Mouse (Mus musculus) lung, postnatal 0 days (tissue): ENCODE measurements around the gene Osbpl6. TPM values are rescaled to one million over a fixed set of nuclear protein-coding genes. Genes with fewer than 3 reads are reported as not detected.

Source experiments
- ATAC-seq: fragments of 200-750 bp; cut with Nextera tagmentation; 2 replicates; pipeline ENCODE4 v1.8.0; 2017; ENCODE audit warnings: moderate library complexity
- DNase-seq: peaks from one replicate; pipeline ENCODE4 v3.0.0-alpha.2; 2016; ENCODE audit warnings: low spot score
- H3K27ac ChIP-seq: fragments of 300-500 bp; sonication (generic); 2 replicates; pipeline ENCODE4 v1.5.1; 2014; ENCODE audit warnings: antibody characterized with exemption, mild to moderate bottlenecking, low read length, mixed read lengths
- H3K27me3 ChIP-seq: fragments of 300-500 bp; sonication (generic); replicated peaks from 2 replicates; pipeline ENCODE4 v1.6.1; 2014; ENCODE audit warnings: low read length, mixed read lengths; ENCODE audit not compliant: insufficient read depth
- H3K36me3 ChIP-seq: fragments of 300-500 bp; sonication (generic); 2 replicates; pipeline ENCODE4 v1.6.1; 2014; ENCODE audit warnings: low read length, mixed read lengths; ENCODE audit not compliant: insufficient read depth
- H3K4me1 ChIP-seq: fragments of 300-500 bp; sonication (generic); 2 replicates; pipeline ENCODE4 v1.6.1; 2014; ENCODE audit warnings: antibody characterized with exemption, low read depth, low read length, mixed read lengths; ENCODE audit not compliant: insufficient read depth
- H3K4me2 ChIP-seq: fragments of 300-500 bp; sonication (generic); replicated peaks from 2 replicates; pipeline ENCODE4 v1.6.1; 2014; ENCODE audit warnings: low read depth, mild to moderate bottlenecking, low read length, moderate library complexity, mixed read lengths
- H3K4me3 ChIP-seq: fragments of 300-500 bp; sonication (generic); 2 replicates; pipeline ENCODE4 v1.5.1; 2014; ENCODE audit warnings: low read depth, low read length
- H3K9ac ChIP-seq: fragments of 300-500 bp; sonication (generic); replicated peaks from 2 replicates; pipeline ENCODE4 v1.6.1; 2014; ENCODE audit warnings: low read depth, mild to moderate bottlenecking
- H3K9me3 ChIP-seq: fragments of 300-500 bp; sonication (generic); 2 replicates; pipeline ENCODE4 v1.6.1; 2016; ENCODE audit warnings: low read length, mixed read lengths
- CTCF ChIP-seq: IDR thresholded peaks from 2 replicates; pipeline ENCODE4 v1.5.1; 2016; ENCODE audit warnings: antibody characterized with exemption, mild to moderate bottlenecking
- EP300 ChIP-seq: IDR thresholded peaks from 2 replicates; pipeline ENCODE4 v1.6.1; 2016; ENCODE audit warnings: antibody characterized with exemption, mild to moderate bottlenecking, control low read depth
- WGBS: fragments of 180-500 bp; shearing (Covaris S2); extraction: QIAGEN DNeasy Blood & Tissue Kit; methylation state at CpG from one replicate; pipeline ENCODE4 v1.1.7; 2014; 5-methylcytosine and 5-hydroxymethylcytosine counted together
- polyA plus RNA-seq: library from polyadenylated mRNA; unstranded; fragments of >200 nt; fragmentation: Nextera tagmentation; extraction: Ambion mirVana; gene quantifications from 2 replicates; pipeline ENCODE4 v1.2.1, GENCODE M21; 2015

The Osbpl6 gene
- polyA plus RNA-seq, 1 experiment from 2014 or later = 60.1 TPM

DNA sequence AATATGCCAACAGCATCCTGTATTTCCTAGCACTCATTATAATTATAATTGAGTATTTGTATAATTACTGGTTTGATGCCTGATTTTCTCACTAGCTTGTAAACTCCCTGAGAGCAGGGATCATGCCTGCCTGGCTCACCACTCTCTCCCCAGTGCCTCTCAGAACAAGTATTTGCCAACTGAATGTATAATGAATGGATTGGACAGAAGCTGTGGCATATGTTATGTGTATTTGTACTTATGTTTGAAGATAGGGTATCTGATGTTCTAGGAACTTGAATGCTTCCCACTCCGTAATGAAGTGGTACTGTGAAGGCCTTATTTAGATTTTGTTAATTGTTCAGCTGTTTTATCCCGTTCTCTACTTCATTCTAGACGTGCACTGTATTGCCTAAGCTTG, 24.2 kb downstream of the Osbpl6 start:
- no peak for TF ChIP-seq EP300
- TF ChIP-seq CTCF = no peak
- DNase-seq (no peak), ATAC-seq (no peak)
- 80% methylated on average over 3 of the region's 3 CpGs for WGBS
- Histone ChIP-seq H3K27me3 (no peaks in the 10 kb centered on the region), H3K4me3 (no peak overlapping the region), H3K27ac (no peak overlapping the region), H3K36me3 (no peaks in the 10 kb centered on the region), H3K4me2 (no peak overlapping the region), H3K9me3 (no peaks in the 10 kb centered on the region), H3K4me1 (no peaks in the 10 kb centered on the region), H3K9ac (no peak overlapping the region)

DNA sequence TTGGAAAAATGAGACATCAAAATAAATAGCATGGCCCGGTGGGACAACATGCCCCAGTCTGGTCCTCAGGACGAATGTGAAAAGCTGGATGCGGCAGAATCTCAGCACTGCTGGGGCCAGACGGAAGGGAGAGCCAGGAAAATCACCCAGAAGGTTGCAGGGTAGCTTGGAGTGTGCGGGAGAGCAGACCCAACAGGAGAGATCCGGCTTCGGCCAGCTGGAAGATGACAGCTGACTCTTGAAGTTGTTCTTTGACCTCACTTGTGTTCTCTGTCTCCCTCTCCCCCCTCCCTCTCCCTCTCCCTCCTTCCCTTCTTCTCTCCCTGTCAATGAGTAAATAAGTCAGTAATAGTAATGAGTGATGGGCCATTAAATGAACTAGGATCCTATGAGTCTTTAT, 27.9 kb downstream of the Osbpl6 start:
- H3K27me3 ChIP-seq = no peaks in the 10 kb centered on the region
- H3K4me2 ChIP-seq = no peak overlapping the region
- no peak overlapping the region for H3K9ac ChIP-seq
- 49% methylated on average over 7 of the region's 7 CpGs for WGBS
- H3K27ac ChIP-seq = no peak overlapping the region
- no peaks in the 10 kb centered on the region for H3K9me3 ChIP-seq
- no peak for TF ChIP-seq EP300
- ATAC-seq = peak; percentile 51; the same call in 1 of the 2 replicates
- DNase-seq = peak; percentile 47
- no peaks in the 10 kb centered on the region for H3K4me1 ChIP-seq
- H3K36me3 ChIP-seq = no peaks in the 10 kb centered on the region
- no peak overlapping the region for H3K4me3 ChIP-seq

DNA sequence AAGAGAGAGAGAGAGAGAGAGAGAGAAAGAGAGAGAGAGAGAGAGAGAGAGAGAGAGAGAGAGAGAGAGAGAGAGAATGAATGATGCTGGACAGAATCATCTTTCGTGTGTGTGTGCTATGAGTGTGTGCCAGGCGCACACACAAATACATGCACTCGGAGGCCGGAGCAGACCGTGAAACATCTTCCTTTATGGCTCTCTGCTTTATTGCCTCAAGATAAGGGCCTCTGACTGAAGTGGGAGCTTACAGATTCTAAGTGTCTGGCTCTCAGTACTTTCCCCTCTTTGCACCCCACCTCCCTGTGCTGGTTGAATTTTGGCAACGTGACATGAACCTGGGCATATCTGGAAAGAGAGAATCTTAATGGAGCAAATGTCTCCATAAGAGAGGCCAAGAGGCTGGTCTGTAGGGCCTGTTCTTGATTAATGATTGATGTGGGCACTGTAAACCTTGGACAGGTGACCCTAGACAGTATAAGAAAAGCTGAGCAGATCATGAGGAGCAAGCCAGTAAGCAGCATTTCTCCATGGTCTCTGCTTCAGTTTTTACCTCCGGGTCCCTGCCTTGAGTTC, 29.4 kb downstream of the Osbpl6 start:
- Histone ChIP-seq H3K36me3 (no peaks in the 10 kb centered on the region), H3K27ac (no peak overlapping the region; the same call in 1 of the 2 replicates), H3K4me2 (no peak overlapping the region), H3K27me3 (no peaks in the 10 kb centered on the region), H3K4me3 (no peak overlapping the region), H3K9me3 (no peaks in the 10 kb centered on the region), H3K4me1 (no peaks in the 10 kb centered on the region), H3K9ac (no peak overlapping the region)
- ATAC-seq = peak; percentile 60
- DNase-seq = peak; percentile 44
- 50% methylated on average over 7 of the region's 7 CpGs for WGBS
- TF ChIP-seq EP300 (no peak), CTCF (no peak)

DNA sequence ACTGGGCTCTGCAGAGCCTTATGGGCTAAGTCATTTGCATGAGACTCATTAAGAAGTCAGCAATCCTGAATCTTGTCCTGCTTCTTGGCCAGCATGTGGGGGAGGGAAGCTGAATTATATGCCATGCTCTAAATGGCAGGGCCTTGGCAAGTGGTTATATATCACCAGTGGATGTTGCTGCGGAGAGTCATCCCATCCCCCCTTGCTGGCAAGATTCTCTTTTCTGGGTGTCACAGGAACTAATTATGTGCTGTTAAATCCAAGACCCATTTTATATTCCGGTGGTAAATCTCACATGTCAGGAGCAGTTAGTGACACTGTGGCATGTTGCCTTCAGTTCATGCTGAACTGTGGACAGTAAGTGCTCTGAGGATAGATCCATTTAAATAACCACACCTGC, 31.1 kb downstream of the Osbpl6 start:
- no peak for DNase-seq
- Histone ChIP-seq H3K4me1 (no peaks in the 10 kb centered on the region), H3K36me3 (no peaks in the 10 kb centered on the region), H3K4me2 (no peak overlapping the region), H3K27me3 (no peaks in the 10 kb centered on the region), H3K27ac (no peak overlapping the region), H3K4me3 (no peak overlapping the region), H3K9ac (no peak overlapping the region), H3K9me3 (no peaks in the 10 kb centered on the region)
- 69% methylated on average over 2 of the region's 2 CpGs for WGBS
- TF ChIP-seq EP300 = no peak
- no peak for TF ChIP-seq CTCF
- ATAC-seq = no peak

DNA sequence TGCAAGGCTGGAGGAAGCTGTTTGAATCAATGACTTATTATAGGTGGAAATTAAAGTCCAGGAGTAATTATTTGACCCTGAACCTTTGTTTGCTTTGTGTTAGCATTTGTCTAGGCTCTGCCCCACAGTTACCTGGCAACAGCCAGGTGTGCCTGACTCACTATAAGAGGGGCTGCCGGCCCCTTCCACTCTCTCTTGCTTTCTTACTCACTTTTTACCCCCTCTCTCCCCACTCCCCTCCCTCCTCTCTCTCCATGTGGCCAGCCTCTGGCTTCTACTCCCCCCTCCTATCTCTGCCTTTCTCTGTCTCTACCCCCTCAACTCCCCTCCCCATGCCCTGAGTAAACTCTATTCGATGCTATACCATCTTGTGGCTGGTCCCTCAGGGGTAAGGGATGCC, 33.2 kb downstream of the Osbpl6 start:
- no peak overlapping the region for H3K4me3 ChIP-seq
- no peak overlapping the region for H3K27ac ChIP-seq
- no peaks in the 10 kb centered on the region for H3K4me1 ChIP-seq
- H3K9me3 ChIP-seq = no peaks in the 10 kb centered on the region
- no peaks in the 10 kb centered on the region for H3K36me3 ChIP-seq
- ATAC-seq = no peak
- H3K9ac ChIP-seq = no peak overlapping the region
- TF ChIP-seq EP300 = no peak
- no peak for TF ChIP-seq CTCF
- H3K4me2 ChIP-seq = no peak overlapping the region
- WGBS = 39% methylated on average over 2 of the region's 2 CpGs
- no peaks in the 10 kb centered on the region for H3K27me3 ChIP-seq
- no peak for DNase-seq

DNA sequence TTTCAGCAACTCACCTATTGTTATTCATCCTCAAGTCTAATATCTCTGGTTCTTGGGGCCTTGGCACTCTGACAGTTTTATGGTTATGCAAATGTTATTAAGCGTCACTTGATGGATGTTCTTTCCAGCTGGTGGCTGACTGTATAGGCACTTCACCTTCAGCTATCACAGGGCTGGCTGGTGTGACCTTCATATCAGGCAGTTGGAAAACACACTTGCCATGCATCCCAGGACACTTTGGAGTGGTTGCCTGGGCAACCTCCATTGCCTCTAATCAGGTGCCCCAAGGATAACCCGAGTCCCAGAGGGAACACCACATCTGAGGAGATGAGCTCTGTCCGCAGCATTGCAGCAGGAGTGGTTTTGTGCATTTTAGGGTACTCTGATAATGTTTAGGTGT, 35.8 kb downstream of the Osbpl6 start:
- WGBS = 16% methylated on average over 3 of the region's 3 CpGs
- TF ChIP-seq EP300 (0 out of 2 replicates have a peak, but pooled peaks have one; percentile 21), CTCF (no peak)
- no peak overlapping the region for H3K9ac ChIP-seq
- ATAC-seq (peak; percentile 58), DNase-seq (peak; percentile 56)
- no peaks in the 10 kb centered on the region for H3K36me3 ChIP-seq
- no peak overlapping the region for H3K4me2 ChIP-seq
- H3K27ac ChIP-seq = no peak overlapping the region
- no peaks in the 10 kb centered on the region for H3K9me3 ChIP-seq
- no peaks in the 10 kb centered on the region for H3K27me3 ChIP-seq
- H3K4me3 ChIP-seq = no peak overlapping the region
- H3K4me1 ChIP-seq = no peaks in the 10 kb centered on the region

DNA sequence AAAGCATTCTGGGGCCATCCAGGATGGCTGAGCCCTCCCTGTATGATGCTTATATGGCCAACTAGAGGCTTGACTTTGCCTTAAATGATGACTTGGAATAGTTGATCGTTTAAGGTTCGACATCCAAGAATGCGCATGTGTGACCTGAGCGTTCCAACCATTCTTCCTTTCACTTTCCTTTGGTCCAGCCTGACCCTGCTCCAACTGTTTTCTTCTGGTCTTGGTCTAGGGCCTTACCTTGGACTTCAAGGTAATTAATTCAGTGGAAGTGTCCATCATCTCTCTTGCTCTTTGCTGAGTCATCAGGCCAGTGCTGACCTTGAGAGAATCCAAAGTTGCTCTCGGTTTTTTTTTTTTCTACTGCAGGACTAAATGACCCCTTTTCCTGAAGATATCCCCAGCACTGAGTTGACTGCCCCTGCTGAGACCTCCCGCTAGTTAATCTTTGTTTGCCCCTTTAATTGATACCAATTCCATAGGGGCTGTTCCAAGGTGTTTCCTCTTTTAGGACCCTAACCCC, 43.6 kb downstream of the Osbpl6 start:
- DNase-seq (no peak), ATAC-seq (no peak)
- Histone ChIP-seq H3K9ac (no peak overlapping the region), H3K36me3 (no peaks in the 10 kb centered on the region), H3K4me2 (no peak overlapping the region), H3K9me3 (no peaks in the 10 kb centered on the region), H3K27me3 (no peaks in the 10 kb centered on the region), H3K27ac (no peak overlapping the region), H3K4me1 (no peaks in the 10 kb centered on the region), H3K4me3 (no peak overlapping the region)
- no peak for TF ChIP-seq EP300
- TF ChIP-seq CTCF = no peak
- WGBS = 81% methylated on average over 6 of the region's 6 CpGs
